Comparison of ENCODE assay signal across 9 mouse cellular contexts in the genomic region with DNA sequence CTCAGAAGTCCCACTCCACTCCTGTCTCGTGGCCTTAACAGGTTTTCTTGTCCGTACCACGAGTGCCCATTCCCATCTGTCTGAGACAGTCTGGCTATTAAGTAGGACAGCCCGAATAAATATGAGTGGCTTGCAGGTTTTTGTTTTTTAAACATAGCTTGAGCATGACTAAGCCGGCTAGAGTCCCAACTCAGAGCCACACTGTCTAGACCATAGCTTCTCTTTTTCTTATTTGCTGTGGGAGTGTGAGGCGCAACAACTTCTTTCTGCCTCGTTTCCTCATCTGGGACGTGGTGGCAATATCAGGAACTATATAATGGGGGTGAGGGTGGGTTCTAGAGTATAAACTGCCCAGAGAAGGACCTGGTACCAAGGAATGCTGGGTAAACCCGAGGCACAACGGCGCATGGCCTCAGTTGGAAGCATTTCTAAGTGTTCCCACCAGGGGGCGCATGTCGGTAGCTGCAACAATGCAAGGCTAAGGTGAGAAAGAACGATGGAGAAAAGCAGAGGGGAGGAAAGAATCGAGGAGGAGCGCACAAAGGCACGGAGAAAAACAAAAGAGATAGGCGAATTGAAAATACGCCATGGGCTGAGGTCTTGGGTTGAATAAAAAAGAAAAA. TPM values are rescaled to one million over a fixed set of nuclear protein-coding genes. Genes with fewer than 3 reads are reported as not detected.
DNase-seq lines count a peak whose midpoint lies in the region; ATAC-seq and TF ChIP-seq lines count a peak whose summit lies in the region.
"Had no signal": no experiment of that assay in that cellular context is flagged by ENCODE, and none has a peak within 500 bp of the region (broad histone marks: within the 10 kb centered on the region; RNA-seq: fewer than 3 reads in every experiment).

No protein-coding gene starts in this region.

- no peaks in the 10 kb centered on the region for H3K36me3 ChIP-seq in heart, embryonic 15.5 days
- H3K36me3 ChIP-seq in liver, postnatal 0 days (replicated peaks; ENCODE audit: insufficient read depth, low read length), result no peaks in the 10 kb centered on the region
- H3K36me3 ChIP-seq: embryonic facial prominence, embryonic 12.5 days had no signal

- no peak overlapping the region for H3K27ac ChIP-seq in bone marrow macrophage, adult 2 months (ENCODE audit: insufficient read depth, low read depth, low read length)
- H3K27ac ChIP-seq in heart, embryonic 15.5 days, result peak overlapping the region; percentile 66; the same call in 1 of the 2 replicates
- H3K27ac ChIP-seq in liver, postnatal 0 days (ENCODE audit: low read depth), result no peak overlapping the region
- H3K27ac ChIP-seq: embryonic facial prominence, embryonic 12.5 days had no signal

- no peak for TF ChIP-seq POLR2A in bone marrow macrophage, adult 2 months (IDR thresholded peaks at IDR 0.05; ENCODE audit: borderline replicate concordance, low read depth, low read length)

- WGBS in heart, embryonic 15.5 days, result 29% methylated on average over 19 of the region's 19 CpGs
- 30% methylated on average over 19 of the region's 19 CpGs for WGBS in liver, postnatal 0 days (ENCODE audit: insufficient replicate concordance)

- no peaks in the 10 kb centered on the region for H3K27me3 ChIP-seq in heart, embryonic 15.5 days
- H3K27me3 ChIP-seq in liver, postnatal 0 days (ENCODE audit: insufficient read depth, low read length), result no peaks in the 10 kb centered on the region
- H3K27me3 ChIP-seq: embryonic facial prominence, embryonic 12.5 days had no signal

- TF ChIP-seq EP300 in liver, postnatal 0 days (IDR thresholded peaks at IDR 0.05; ENCODE audit: low read depth), result no peak

- H3K4me3 ChIP-seq in bone marrow macrophage, adult 2 months (ENCODE audit: insufficient read depth, low read length), result no peak overlapping the region
- H3K4me3 ChIP-seq in heart, embryonic 15.5 days, result no peak overlapping the region
- H3K4me3 ChIP-seq in liver, postnatal 0 days (ENCODE audit: low read depth, low read length), result no peak overlapping the region
- H3K4me3 ChIP-seq: embryonic facial prominence, embryonic 12.5 days had no signal

- peaks cover 6% of the 10 kb centered on the region for H3K4me1 ChIP-seq in bone marrow macrophage, adult 2 months (ENCODE audit: control insufficient read depth, insufficient read depth, low read length)
- peaks cover 7% of the 10 kb centered on the region for H3K4me1 ChIP-seq in heart, embryonic 15.5 days (replicated peaks)
- peaks cover 2% of the 10 kb centered on the region; the same call in 1 of the 2 replicates for H3K4me1 ChIP-seq in liver, postnatal 0 days (ENCODE audit: insufficient read depth)

- H3K9me3 ChIP-seq in heart, embryonic 15.5 days (replicated peaks), result no peaks in the 10 kb centered on the region
- no peaks in the 10 kb centered on the region for H3K9me3 ChIP-seq in liver, postnatal 0 days (ENCODE audit: low read length)
- H3K9me3 ChIP-seq: embryonic facial prominence, embryonic 12.5 days had no signal

- H3K9ac ChIP-seq in heart, embryonic 15.5 days, result no peak overlapping the region
- no peak overlapping the region for H3K9ac ChIP-seq in liver, postnatal 0 days (replicated peaks)
- H3K9ac ChIP-seq: embryonic facial prominence, embryonic 12.5 days had no signal

- peak; percentile 87 for ATAC-seq in erythroblast, adult 5-6 weeks (replicated peaks; ENCODE audit: low FRiP score, poor library complexity, severe bottlenecking)
- ATAC-seq in heart, embryonic 15.5 days (replicated peaks; ENCODE audit: insufficient number of reproducible peaks, insufficient read depth, low FRiP score, low read depth), result no peak
- peak; percentile 72 for ATAC-seq in liver, postnatal 0 days
- peak; percentile 66; the same call in 1 of the 2 replicates for ATAC-seq in neutrophil, adult 5-6 weeks (ENCODE audit: extremely low read depth, insufficient number of reproducible peaks, low FRiP score, poor library complexity, severe bottlenecking)

- DNase-seq in CD4-positive helper T cell, adult 2 months (ENCODE audit: low read depth, low spot score), result peak; percentile 45
- peak; percentile 87 for DNase-seq in kidney, postnatal 10 days
- DNase-seq in liver, postnatal 0 days, result peak; percentile 82
- peak; percentile 88 for DNase-seq in testis, postnatal 10 days (ENCODE audit: low spot score)

- peak; percentile 92 for TF ChIP-seq CTCF in bone marrow macrophage, adult 2 months (IDR thresholded peaks at IDR 0.05; ENCODE audit: low read depth, low read length)
- TF ChIP-seq CTCF in liver, postnatal 0 days (IDR thresholded peaks at IDR 0.05; ENCODE audit: low read depth), result peak; percentile 93

- no peak overlapping the region for H3K4me2 ChIP-seq in heart, embryonic 15.5 days
- H3K4me2 ChIP-seq in liver, postnatal 0 days (ENCODE audit: low read depth, low read length), result no peak overlapping the region
- H3K4me2 ChIP-seq: embryonic facial prominence, embryonic 12.5 days had no signal

RNA-seq across cellular contexts. Expression of gene Reg4, which starts 5.1 kb away (rescaled TPM):
- not detected in 2 replicates for polyA plus RNA-seq in bone marrow macrophage, adult 2 months (2012; ENCODE audit: insufficient read depth, insufficient read length, missing spikeins)
- total RNA-seq in erythroblast, adult 5-6 weeks (2015; ENCODE audit: low replicate concordance), result not detected in 2 replicates
- not detected in 2 replicates for total RNA-seq in erythroblast, adult 5-6 weeks (2017; ENCODE audit: low replicate concordance)
- polyA plus RNA-seq in heart, embryonic 15.5 days (2015; fragmentation: Nextera tagmentation; extraction: Ambion mirVana), result not detected in 2 replicates
- not detected in 2 replicates for polyA plus RNA-seq in liver, postnatal 0 days (2015; fragmentation: Nextera tagmentation; extraction: Ambion mirVana)
- total RNA-seq in neutrophil, adult 5-6 weeks (2017), result not detected in 2 replicates
- polyA plus RNA-seq: embryonic facial prominence, embryonic 12.5 days had no signal

RNA-seq across cellular contexts. Expression of gene Hmgcs2, which starts 53.1 kb away (rescaled TPM):
- polyA plus RNA-seq in bone marrow macrophage, adult 2 months (2012; ENCODE audit: insufficient read depth, insufficient read length, missing spikeins), result not detected in 2 replicates
- total RNA-seq in erythroblast, adult 5-6 weeks (2015; ENCODE audit: low replicate concordance), result 0.42 TPM in 1 of 2 replicates, not detected in the other
- not detected in 2 replicates for total RNA-seq in erythroblast, adult 5-6 weeks (2017; ENCODE audit: low replicate concordance)
- 8.7 and 12.6 TPM in 2 replicates for polyA plus RNA-seq in heart, embryonic 15.5 days (2015; fragmentation: Nextera tagmentation; extraction: Ambion mirVana)
- polyA plus RNA-seq in liver, postnatal 0 days (2015; fragmentation: Nextera tagmentation; extraction: Ambion mirVana), result 1,492 and 1,631 TPM in 2 replicates
- total RNA-seq in neutrophil, adult 5-6 weeks (2017), result not detected in 2 replicates

Comparison
In these comparisons a context has a peak if more than half of its experiments do, and no peak if none do; other contexts are left out.
1. RNA of gene Hmgcs2, which starts 53.1 kb away (polyA plus RNA-seq): 1,492 to 1,631 TPM in liver, postnatal 0 days; 8.7 to 12.6 TPM in heart, embryonic 15.5 days and not detected in bone marrow macrophage, adult 2 months; every median in the first group is over 100 times any median in the second.
2. Peak in every context shown above with its lines, with median percentiles within 50 percentile points of each other: DNase-seq.